Mouse (Mus musculus): ENCODE data around the gene Hadha. TPM values are rescaled to one million over a fixed set of nuclear protein-coding genes. Genes with fewer than 3 reads are reported as not detected.

The Hadha gene
- polyA plus RNA-seq, 1 experiment from 2014 or later = 97.4 TPM

GRCm38 (mm10) chr5:30092701-30093100, 62.3 kb downstream of the Hadha start:
- no peak overlapping the region for H3K27ac ChIP-seq (ENCODE audit: low read depth, low read length)
- no peaks in the 10 kb centered on the region for H3K36me3 ChIP-seq (ENCODE audit: control insufficient read depth, insufficient read depth, low read length)
- no peak overlapping the region for H3K4me3 ChIP-seq (ENCODE audit: low read depth, low read length)
- H3K4me1 ChIP-seq (replicated peaks; ENCODE audit: control insufficient read depth, insufficient read depth, low read length) = no peaks in the 10 kb centered on the region
- 74% methylated on average over 13 of the region's 13 CpGs for WGBS
- ATAC-seq (replicated peaks; ENCODE audit: low FRiP score) (no peak), DNase-seq (ENCODE audit: low spot score) (no peak)
- H3K27me3 ChIP-seq (ENCODE audit: control insufficient read depth, insufficient read depth, low read length) = no peaks in the 10 kb centered on the region
- H3K4me2 ChIP-seq (ENCODE audit: low read depth, low read length, severe bottlenecking) = no peak overlapping the region
- H3K9me3 ChIP-seq (ENCODE audit: control insufficient read depth, low read length) = no peaks in the 10 kb centered on the region
- H3K9ac ChIP-seq (ENCODE audit: low read length) = no peak overlapping the region

DNA sequence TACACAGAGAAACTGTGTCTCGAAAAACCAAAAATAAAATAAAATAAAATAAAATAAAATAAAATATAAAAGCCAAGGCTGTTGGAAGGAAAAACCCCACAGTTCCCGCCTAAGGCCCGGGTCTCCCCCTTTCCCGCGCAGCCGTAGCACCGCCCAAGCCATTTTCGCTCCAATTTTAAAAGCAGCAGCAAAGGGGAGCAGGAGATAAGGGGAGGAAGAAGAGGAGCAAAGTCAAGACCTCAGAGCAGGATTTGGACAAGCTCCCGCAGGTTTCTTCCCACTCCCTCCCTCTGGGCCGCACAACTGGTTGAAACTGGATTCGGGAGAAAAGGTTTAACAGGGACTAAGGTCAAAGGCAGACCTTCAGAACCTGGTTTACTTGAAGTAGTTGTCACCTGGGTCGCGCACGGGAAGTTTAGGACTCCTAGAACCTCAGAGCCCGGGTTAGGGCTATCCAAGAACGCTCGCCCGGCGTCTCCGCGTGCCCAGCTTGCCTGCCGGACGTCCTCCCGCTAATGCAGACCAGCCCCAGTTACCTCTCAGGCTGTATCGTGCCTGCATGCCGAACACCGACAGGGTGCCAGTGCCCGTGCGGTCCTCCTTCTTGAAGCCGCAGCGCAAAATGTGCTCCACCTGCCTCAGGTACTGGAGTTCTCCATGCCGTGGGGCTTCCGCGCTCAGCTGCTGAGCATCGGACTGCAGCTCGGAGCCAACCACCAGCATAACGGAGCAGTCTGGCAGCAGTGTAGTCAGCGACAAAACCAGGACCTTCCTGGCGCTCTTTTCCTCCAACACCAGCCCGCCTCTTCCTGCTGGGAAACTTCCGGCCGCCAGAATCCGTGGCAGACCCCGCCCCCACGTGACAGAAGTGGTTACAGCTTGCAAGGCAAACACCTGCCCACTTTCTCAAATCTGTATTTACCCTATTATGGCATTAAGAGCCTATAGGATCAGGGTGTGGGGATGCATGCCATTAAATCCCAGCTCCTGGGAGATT, 81.8 kb downstream of the Hadha start, which contains the start of gene Tyms:
Gene Tyms (minus strand): TSS at position 793 of the 997 bp plus-strand sequence.
- H3K27ac ChIP-seq (ENCODE audit: low read depth, low read length) = peak within 1 kb of the TSS; percentile 70

DNA sequence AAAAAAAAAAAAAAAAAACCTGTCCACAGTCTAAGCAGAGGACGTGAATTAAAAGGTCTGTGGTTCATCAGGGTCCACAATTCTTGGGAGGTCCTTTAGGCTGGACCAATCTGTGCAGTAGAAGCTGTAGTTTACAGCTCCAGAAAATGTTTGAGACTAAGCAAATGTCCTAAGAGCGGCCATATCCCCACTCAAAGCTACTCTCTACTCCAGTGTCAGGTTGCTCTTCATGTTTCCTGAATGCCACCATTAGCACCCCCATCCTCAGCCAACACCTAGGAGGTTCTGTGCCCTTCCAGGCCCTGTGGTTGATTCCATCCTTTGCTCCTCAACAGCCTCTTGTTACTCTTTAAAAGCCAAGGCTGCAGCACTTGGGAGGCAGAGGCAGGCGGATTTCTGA, 82.6 kb downstream of the Hadha start:
- DNase-seq (ENCODE audit: low spot score) (no peak), ATAC-seq (replicated peaks; ENCODE audit: low FRiP score) (no peak)
- Histone ChIP-seq H3K36me3 (ENCODE audit: control insufficient read depth, insufficient read depth, low read length) (peaks cover 4% of the 10 kb centered on the region; the same call in 1 of the 2 replicates), H3K9ac (ENCODE audit: low read length) (peak overlapping the region; percentile 86), H3K4me3 (ENCODE audit: low read depth, low read length) (peak overlapping the region; percentile 78), H3K4me1 (replicated peaks; ENCODE audit: control insufficient read depth, insufficient read depth, low read length) (no peaks in the 10 kb centered on the region), H3K4me2 (ENCODE audit: low read depth, low read length, severe bottlenecking) (peak overlapping the region; percentile 52), H3K9me3 (ENCODE audit: control insufficient read depth, low read length) (no peaks in the 10 kb centered on the region), H3K27me3 (ENCODE audit: control insufficient read depth, insufficient read depth, low read length) (no peaks in the 10 kb centered on the region), H3K27ac (ENCODE audit: low read depth, low read length) (no peak overlapping the region)
- 61% methylated on average over 3 of the region's 3 CpGs for WGBS

More for the DNA sequence above, 81.8 kb downstream of the Hadha start, which contains the start of gene Tyms:
- Histone ChIP-seq H3K27me3 (ENCODE audit: control insufficient read depth, insufficient read depth, low read length) (no peaks in the 10 kb centered on the region), H3K4me2 (ENCODE audit: low read depth, low read length, severe bottlenecking) (peak within 1 kb of the TSS; percentile 52), H3K4me3 (ENCODE audit: low read depth, low read length) (peak within 1 kb of the TSS; percentile 78), H3K9me3 (ENCODE audit: control insufficient read depth, low read length) (no peaks in the 10 kb centered on the region), H3K4me1 (replicated peaks; ENCODE audit: control insufficient read depth, insufficient read depth, low read length) (no peaks in the 10 kb centered on the region), H3K36me3 (ENCODE audit: control insufficient read depth, insufficient read depth, low read length) (peaks cover 4% of the 10 kb centered on the region; the same call in 1 of the 2 replicates), H3K9ac (ENCODE audit: low read length) (peak within 1 kb of the TSS; percentile 86)
- peak; percentile 92 for DNase-seq (ENCODE audit: low spot score)
- ATAC-seq (replicated peaks; ENCODE audit: low FRiP score) = peak; percentile 92
- WGBS = 2% methylated on average over 45 of the region's 45 CpGs

DNA sequence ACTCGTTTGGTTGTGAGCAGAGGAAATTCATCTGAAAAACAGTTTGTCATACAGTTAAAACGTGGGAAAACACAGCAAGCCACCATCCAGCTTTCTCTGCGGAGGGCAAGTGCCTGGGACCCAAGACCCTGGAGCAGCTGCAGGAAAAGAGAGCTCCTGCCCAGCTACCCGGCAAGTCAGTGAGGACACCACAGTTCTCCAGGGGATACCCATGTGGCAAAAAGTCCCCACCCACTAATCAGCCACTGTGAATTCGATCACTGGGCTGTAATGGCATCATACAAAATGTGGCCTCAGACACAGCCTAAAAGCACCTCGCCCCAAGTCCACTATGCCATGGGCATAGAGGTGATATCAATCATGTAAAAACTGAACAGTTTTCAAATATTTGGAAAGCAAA, 83.3 kb downstream of the Hadha start:
- peak overlapping the region; percentile 78 for H3K4me3 ChIP-seq (ENCODE audit: low read depth, low read length)
- 83% methylated on average over 6 of the region's 6 CpGs for WGBS
- DNase-seq (ENCODE audit: low spot score) = no peak
- no peak for ATAC-seq (replicated peaks; ENCODE audit: low FRiP score)
- H3K36me3 ChIP-seq (ENCODE audit: control insufficient read depth, insufficient read depth, low read length) = peaks cover 4% of the 10 kb centered on the region; the same call in 1 of the 2 replicates
- peak overlapping the region; percentile 52 for H3K4me2 ChIP-seq (ENCODE audit: low read depth, low read length, severe bottlenecking)
- no peaks in the 10 kb centered on the region for H3K27me3 ChIP-seq (ENCODE audit: control insufficient read depth, insufficient read depth, low read length)
- peak overlapping the region; percentile 86 for H3K9ac ChIP-seq (ENCODE audit: low read length)
- no peaks in the 10 kb centered on the region for H3K4me1 ChIP-seq (replicated peaks; ENCODE audit: control insufficient read depth, insufficient read depth, low read length)
- H3K27ac ChIP-seq (ENCODE audit: low read depth, low read length) = no peak overlapping the region
- no peaks in the 10 kb centered on the region for H3K9me3 ChIP-seq (ENCODE audit: control insufficient read depth, low read length)

MicroRNAs within 50 kb of the gene (microRNA counts, 519-probe panel; counts per million panel counts)
- 31.2 counts per million for microRNA mmu-miR-1960

Small RNA genes within 50 kb of the gene (microRNA-seq; reads per million reads assigned to microRNA genes)
- 2.5 reads per million for gene Mir1960 (ENCODE audit: insufficient number of aligned reads)

Other genes with a start within 250 kb of the Hadha start
- gene Il6, start 142.0 kb downstream of the Hadha start, polyA plus RNA-seq (2014; fragmentation: Nextera tagmentation; extraction: Ambion mirVana) = not detected in 2 replicates
- gene Tyms, start 81.5 kb downstream of the Hadha start, polyA plus RNA-seq (2014; fragmentation: Nextera tagmentation; extraction: Ambion mirVana) = 303 and 309 TPM in 2 replicates
- 17.2 and 19.8 TPM in 2 replicates for gene Garem2, start 50.0 kb downstream of the Hadha start, polyA plus RNA-seq (2014; fragmentation: Nextera tagmentation; extraction: Ambion mirVana)
- 3.6 and 4.7 TPM in 2 replicates for gene 3110082J24Rik, start 49.1 kb downstream of the Hadha start, polyA plus RNA-seq (2014; fragmentation: Nextera tagmentation; extraction: Ambion mirVana)
- 105 and 108 TPM in 2 replicates for gene Hadhb, start 86 bp upstream of the Hadha start, polyA plus RNA-seq (2014; fragmentation: Nextera tagmentation; extraction: Ambion mirVana)
- not detected in 2 replicates for gene Adgrf3, start 50.6 kb upstream of the Hadha start, polyA plus RNA-seq (2014; fragmentation: Nextera tagmentation; extraction: Ambion mirVana)
- 22.7 and 24.1 TPM in 2 replicates for gene Selenoi, start 77.4 kb upstream of the Hadha start, polyA plus RNA-seq (2014; fragmentation: Nextera tagmentation; extraction: Ambion mirVana)
- 0.99 and 1.1 TPM in 2 replicates for gene Drc1, start 126.2 kb upstream of the Hadha start, polyA plus RNA-seq (2014; fragmentation: Nextera tagmentation; extraction: Ambion mirVana)